Mouse (Mus musculus) MEL (cell line): ENCODE results near the gene Tnfsf11. TPM values are rescaled to one million over a fixed set of nuclear protein-coding genes. Genes with fewer than 3 reads are reported as not detected.

Source experiments
- DNase-seq: peaks from one replicate; pipeline ENCODE4 v3.0.0; 2011; ENCODE audit warnings: low read depth, low spot score
- H3K27ac ChIP-seq: 2 replicates; pipeline ENCODE4 v1.5.1; 2012; ENCODE audit warnings: low read depth, mild to moderate bottlenecking, control low read depth, low read length, moderate library complexity; ENCODE audit not compliant: control insufficient read depth
- H3K27me3 ChIP-seq, 2 experiments: fragments of 150-350 bp in 1 of 2; sonication (generic) in 1 of 2; 2 replicates each; pipeline ENCODE4 v1.6.1; 2012; ENCODE audit warnings: low read length in 2 of 2, mild to moderate bottlenecking in 2 of 2, improper control_type of control experiment in 1 of 2, moderate library complexity in 1 of 2; ENCODE audit not compliant: insufficient read depth in 2 of 2, control insufficient read depth in 1 of 2
- H3K36me3 ChIP-seq, 2 experiments: 2 replicates each; pipeline ENCODE4 v1.6.1; 2012 to 2014; ENCODE audit warnings: low read length in 2 of 2, improper control_type of control experiment in 1 of 2, inconsistent platforms in 1 of 2, mild to moderate bottlenecking in 1 of 2; ENCODE audit not compliant: insufficient read depth in 2 of 2, control insufficient read depth in 1 of 2
- H3K4me1 ChIP-seq, 2 experiments: fragments of 150-350 bp in 1 of 2; sonication (generic) in 1 of 2; 2 replicates each; pipeline ENCODE4 v1.6.1; 2012; ENCODE audit warnings: low read length in 2 of 2, improper control_type of control experiment in 1 of 2, mild to moderate bottlenecking in 1 of 2; ENCODE audit not compliant: insufficient read depth in 2 of 2, control insufficient read depth in 1 of 2
- H3K4me3 ChIP-seq, 2 experiments: fragments of 150-350 bp in 1 of 2; sonication (generic) in 1 of 2; 2 replicates each; pipeline ENCODE4 v1.5.1; 2012; ENCODE audit warnings: low read depth in 2 of 2, low read length in 2 of 2, mild to moderate bottlenecking in 2 of 2, moderate library complexity in 2 of 2, control low read depth in 1 of 2, improper control_type of control experiment in 1 of 2; ENCODE audit not compliant: control insufficient read depth in 1 of 2, insufficient read depth in 1 of 2
- H3K79me2 ChIP-seq: 2 replicates; pipeline ENCODE4 v1.6.1; 2012; ENCODE audit warnings: mild to moderate bottlenecking, low read length, moderate library complexity; ENCODE audit not compliant: control insufficient read depth, poor library complexity, insufficient read depth
- H3K9ac ChIP-seq: 2 replicates; pipeline ENCODE4 v1.6.1; 2012; ENCODE audit warnings: low read depth, mild to moderate bottlenecking, control low read depth, low read length, moderate library complexity; ENCODE audit not compliant: control insufficient read depth, poor library complexity, severe bottlenecking
- H3K9me3 ChIP-seq: fragments of 150-350 bp; sonication (generic); replicated peaks from 2 replicates; pipeline ENCODE4 v1.6.1; 2012; ENCODE audit warnings: mild to moderate bottlenecking, low read length, improper control_type of control experiment, moderate library complexity; ENCODE audit not compliant: insufficient read depth
- CHD1 ChIP-seq: IDR thresholded peaks from 2 replicates; pipeline ENCODE4 v1.6.1; 2012; ENCODE audit warnings: low read depth, mild to moderate bottlenecking, inconsistent platforms, low read length, improper control_type of control experiment
- CHD2 ChIP-seq: IDR thresholded peaks from 2 replicates; pipeline ENCODE4 v1.6.1; 2011; ENCODE audit warnings: low read length, improper control_type of control experiment
- CTCF ChIP-seq, 3 experiments: IDR thresholded peaks in 2 of 3; conservative IDR thresholded peaks in 1 of 3; 2 replicates each; pipeline ENCODE4 v1.5.1; 2011 to 2012; ENCODE audit warnings: low read length in 3 of 3, low read depth in 2 of 3, mild to moderate bottlenecking in 2 of 3, improper control_type of control experiment in 1 of 3, inconsistent platforms in 1 of 3, mixed read lengths in 1 of 3, moderate library complexity in 1 of 3; ENCODE audit not compliant: control insufficient read depth in 1 of 3, insufficient read depth in 1 of 3, poor library complexity in 1 of 3, severe bottlenecking in 1 of 3
- ELF1 ChIP-seq: IDR thresholded peaks from 2 replicates; pipeline ENCODE4 v1.6.1; 2014; ENCODE audit warnings: low read depth, mild to moderate bottlenecking, inconsistent platforms, low read length, improper control_type of control experiment, moderate library complexity
- ETS1 ChIP-seq: IDR thresholded peaks from 2 replicates; pipeline ENCODE4 v1.6.1; 2012; ENCODE audit warnings: low read depth, mild to moderate bottlenecking, inconsistent platforms, low read length, improper control_type of control experiment, moderate library complexity
- GABPA ChIP-seq: IDR thresholded peaks from 2 replicates; pipeline ENCODE4 v1.6.1; 2012; ENCODE audit warnings: low read depth, mild to moderate bottlenecking, inconsistent platforms, low read length, improper control_type of control experiment, moderate library complexity
- JUND ChIP-seq: IDR thresholded peaks from 2 replicates; pipeline ENCODE4 v1.6.1; 2011; ENCODE audit warnings: low read depth, mild to moderate bottlenecking, improper control_type of control experiment, low read length
- MAFK ChIP-seq: IDR thresholded peaks from 2 replicates; pipeline ENCODE4 v1.6.1; 2011; ENCODE audit warnings: low read depth, mild to moderate bottlenecking, low read length, improper control_type of control experiment, borderline replicate concordance
- MAX ChIP-seq: IDR thresholded peaks from 2 replicates; pipeline ENCODE4 v1.6.1; 2011; ENCODE audit warnings: low read length, improper control_type of control experiment
- MEF2A ChIP-seq: IDR thresholded peaks from 2 replicates; pipeline ENCODE4 v1.6.1; 2014; ENCODE audit warnings: low read depth, mild to moderate bottlenecking, inconsistent platforms, low read length, improper control_type of control experiment; ENCODE audit not compliant: poor library complexity, insufficient replicate concordance, severe bottlenecking; ENCODE audit errors: extremely low read depth
- MXI1 ChIP-seq: IDR thresholded peaks from 2 replicates; pipeline ENCODE4 v1.6.1; 2011; ENCODE audit warnings: mild to moderate bottlenecking, low read depth, low read length, improper control_type of control experiment
- NRF1 ChIP-seq: IDR thresholded peaks from 2 replicates; pipeline ENCODE4 v1.6.1; 2014; ENCODE audit warnings: low read depth, mild to moderate bottlenecking, inconsistent platforms, low read length, improper control_type of control experiment, moderate library complexity; ENCODE audit not compliant: poor library complexity, insufficient read depth, severe bottlenecking
- SIN3A ChIP-seq: IDR thresholded peaks from 2 replicates; pipeline ENCODE4 v1.6.1; 2012; ENCODE audit warnings: low read length, improper control_type of control experiment, inconsistent platforms
- SMC3 ChIP-seq: IDR thresholded peaks from 2 replicates; pipeline ENCODE4 v1.6.1; 2011; ENCODE audit warnings: low read depth, low read length, improper control_type of control experiment
- TAL1 ChIP-seq: IDR thresholded peaks from 2 replicates; pipeline ENCODE4 v1.6.1; 2012; ENCODE audit warnings: mild to moderate bottlenecking, inconsistent platforms, low read length, moderate library complexity, mixed read lengths
- UBTF ChIP-seq: IDR thresholded peaks from 2 replicates; pipeline ENCODE4 v1.6.1; 2012; ENCODE audit warnings: low read depth, mild to moderate bottlenecking, inconsistent platforms, low read length, improper control_type of control experiment, moderate library complexity, borderline replicate concordance; ENCODE audit not compliant: insufficient read depth
- USF2 ChIP-seq, 2 experiments: IDR thresholded peaks; 2 replicates each; pipeline ENCODE4 v1.6.1; 2011 to 2012; ENCODE audit warnings: improper control_type of control experiment in 2 of 2, low read length in 2 of 2, borderline replicate concordance in 1 of 2, inconsistent platforms in 1 of 2, low read depth in 1 of 2, mild to moderate bottlenecking in 1 of 2; ENCODE audit not compliant: insufficient read depth in 1 of 2
- ZC3H11A ChIP-seq: IDR thresholded peaks from 2 replicates; pipeline ENCODE4 v1.6.1; 2012; ENCODE audit warnings: low read depth, mild to moderate bottlenecking, inconsistent platforms, low read length, improper control_type of control experiment
- ZKSCAN1 ChIP-seq: IDR thresholded peaks from 2 replicates; pipeline ENCODE4 v1.6.1; 2012; ENCODE audit warnings: low read depth, mild to moderate bottlenecking, inconsistent platforms, low read length, improper control_type of control experiment, moderate library complexity
- ZNF384 ChIP-seq: IDR thresholded peaks from 2 replicates; pipeline ENCODE4 v1.6.1; 2012; ENCODE audit warnings: low read depth, mild to moderate bottlenecking, inconsistent platforms, low read length, improper control_type of control experiment
- polyA plus RNA-seq, 2 experiments: library from polyadenylated mRNA; stranded (reverse) in 1 of 2; unstranded in 1 of 2; fragments of >175 nt in 1 of 2; fragments of >200 nt in 1 of 2; gene quantifications; 2 replicates each; pipeline versions ENCODE4 v1.2.1 to v1.2.4; 2012; ENCODE audit warnings: low replicate concordance in 2 of 2, low read depth in 1 of 2; ENCODE audit not compliant: insufficient read length in 2 of 2, insufficient read depth in 1 of 2, missing spikeins in 1 of 2
- total RNA-seq: library from RNA; depleted of rRNA; stranded (reverse); fragments of 300-350 nt; gene quantifications from 2 replicates; pipeline ENCODE4 v1.2.3, GENCODE M21; 2012

Tnfsf11 gene
- total and polyA plus RNA-seq, 3 experiments: not detected

GRCm38 (mm10) chr14:78355381-78355780, 47.5 kb upstream of the Tnfsf11 start:
- Histone ChIP-seq H3K9me3 (no peaks in the 10 kb centered on the region), H3K79me2 (no peaks in the 10 kb centered on the region), H3K9ac (no peak overlapping the region), H3K4me3 (no peak overlapping the region), H3K27me3 (no peaks in the 10 kb centered on the region), H3K4me1 (no peaks in the 10 kb centered on the region), H3K36me3 (no peaks in the 10 kb centered on the region), H3K27ac (no peak overlapping the region)
- no peak for TF ChIP-seq SMC3
- DNase-seq: no peak

GRCm38 (mm10) chr14:78352865-78353264, 45.0 kb upstream of the Tnfsf11 start:
- DNase-seq: no peak
- H3K36me3 ChIP-seq: no peaks in the 10 kb centered on the region
- no peaks in the 10 kb centered on the region for H3K9me3 ChIP-seq
- H3K27me3 ChIP-seq: no peaks in the 10 kb centered on the region
- no peak overlapping the region for H3K4me3 ChIP-seq
- TF ChIP-seq MAX (no peak), SIN3A (no peak), GABPA (no peak)
- no peaks in the 10 kb centered on the region for H3K4me1 ChIP-seq
- H3K9ac ChIP-seq: no peak overlapping the region
- no peaks in the 10 kb centered on the region for H3K79me2 ChIP-seq
- H3K27ac ChIP-seq: no peak overlapping the region

- no peaks in the 10 kb centered on the region for H3K9me3 ChIP-seq
- no peak for DNase-seq
- no peak overlapping the region for H3K9ac ChIP-seq
- H3K27me3 ChIP-seq: no peaks in the 10 kb centered on the region
- H3K79me2 ChIP-seq: no peaks in the 10 kb centered on the region
- no peaks in the 10 kb centered on the region for H3K4me1 ChIP-seq
- TF ChIP-seq MXI1 (no peak), CHD1 (no peak), ETS1 (no peak), JUND (no peak), ZNF384 (no peak), ELF1 (no peak)
- no peaks in the 10 kb centered on the region for H3K36me3 ChIP-seq
- no peak overlapping the region for H3K27ac ChIP-seq
- H3K4me3 ChIP-seq: no peak overlapping the region
Measured at GRCm38 (mm10) chr14:78351544-78351943, 43.7 kb upstream of the Tnfsf11 start.

- TF ChIP-seq MAX (no peak), GABPA (no peak), ZKSCAN1 (no peak), USF2 (IDR thresholded peaks at IDR 0.05; ENCODE audit: borderline replicate concordance in 1 of 2, insufficient read depth in 1 of 2, low read depth in 1 of 2, low read length in 2 of 2) (no peak), ZC3H11A (no peak), MEF2A (no peak), TAL1 (no peak), MAFK (no peak), UBTF (no peak), CHD2 (no peak), CTCF (IDR thresholded peaks at IDR 0.05 in 2 of 3, conservative IDR thresholded peaks at IDR 0.05 in 1 of 3; ENCODE audit: control insufficient read depth in 1 of 3, insufficient read depth in 1 of 3, low read depth in 2 of 3, low read length in 3 of 3, poor library complexity in 1 of 3, severe bottlenecking in 1 of 3) (no peak), NRF1 (no peak), JUND (no peak)
- TF ChIP-seq, all 39 proteins: peak for 0
- Histone ChIP-seq H3K27ac (no peak overlapping the region), H3K4me1 (no peaks in the 10 kb centered on the region), H3K9me3 (no peaks in the 10 kb centered on the region), H3K27me3 (no peaks in the 10 kb centered on the region), H3K4me3 (no peak overlapping the region), H3K36me3 (no peaks in the 10 kb centered on the region), H3K9ac (no peak overlapping the region), H3K79me2 (no peaks in the 10 kb centered on the region)
- DNase-seq: no peak
Measured at GRCm38 (mm10) chr14:78347715-78348114, 39.9 kb upstream of the Tnfsf11 start.
